In genomic region chr3:102197152-102197551, GRCm38 (mm10) we compare ENCODE assay signal across 19 mouse cellular contexts. TPM values are rescaled to one million over a fixed set of nuclear protein-coding genes. Genes with fewer than 3 reads are reported as not detected.
DNase-seq lines count a peak whose midpoint lies in the region; ATAC-seq and TF ChIP-seq lines count a peak whose summit lies in the region.
"Had no signal": no experiment of that assay in that cellular context is flagged by ENCODE, and none has a peak within 500 bp of the region (broad histone marks: within the 10 kb centered on the region; RNA-seq: fewer than 3 reads in every experiment).

No protein-coding gene starts in this region.

- H3K4me1 ChIP-seq in heart, embryonic 13.5 days = peaks cover 96% of the 10 kb centered on the region
- H3K4me1 ChIP-seq in limb, embryonic 13.5 days = peaks cover 80% of the 10 kb centered on the region
- peaks cover 96% of the 10 kb centered on the region for H3K4me1 ChIP-seq in limb, embryonic 10.5 days
- peaks cover 11 to 24% of the 10 kb centered on the region in 2 experiments for H3K4me1 ChIP-seq in ES-E14 (ENCODE audit: control insufficient read depth in 2 of 2, insufficient read depth in 2 of 2, low read length in 2 of 2, poor library complexity in 1 of 2)

- no peaks in the 10 kb centered on the region; the same call in 1 of the 2 replicates for H3K27me3 ChIP-seq in heart, embryonic 13.5 days (replicated peaks)
- H3K27me3 ChIP-seq in limb, embryonic 13.5 days = peaks cover 13% of the 10 kb centered on the region; the same call in 1 of the 2 replicates
- peaks cover 2% of the 10 kb centered on the region; the same call in 1 of the 2 replicates for H3K27me3 ChIP-seq in limb, embryonic 10.5 days (ENCODE audit: low read depth, poor library complexity, severe bottlenecking)
- H3K27me3 ChIP-seq: heart, embryonic 15.5 days had no signal

- H3K4me3 ChIP-seq in heart, embryonic 13.5 days = no peak overlapping the region
- no peak overlapping the region for H3K4me3 ChIP-seq in limb, embryonic 13.5 days
- no peak overlapping the region for H3K4me3 ChIP-seq in limb, embryonic 10.5 days
- H3K4me3 ChIP-seq in ES-E14 (ENCODE audit: insufficient read depth in 1 of 2, low read depth in 1 of 2, low read length in 2 of 2, poor library complexity in 1 of 2, severe bottlenecking in 1 of 2) = no peak overlapping the region
- H3K4me3 ChIP-seq: embryonic facial prominence, embryonic 13.5 days; forebrain, embryonic 12.5 days; heart, adult 2 months; heart, embryonic 15.5 days had no signal

- H3K27ac ChIP-seq in heart, embryonic 13.5 days (replicated peaks) = peak overlapping the region; percentile 33; the same call in 1 of the 2 replicates
- no peak overlapping the region for H3K27ac ChIP-seq in limb, embryonic 13.5 days
- no peak overlapping the region for H3K27ac ChIP-seq in limb, embryonic 10.5 days
- H3K27ac ChIP-seq in ES-E14 (ENCODE audit: insufficient read depth, low read depth, low read length, poor library complexity, severe bottlenecking) = no peak overlapping the region
- H3K27ac ChIP-seq: embryonic facial prominence, embryonic 13.5 days; forebrain, embryonic 12.5 days; heart, adult 2 months; heart, embryonic 15.5 days had no signal

- H3K4me2 ChIP-seq in heart, embryonic 13.5 days = peak overlapping the region; percentile 34
- H3K4me2 ChIP-seq in limb, embryonic 13.5 days (replicated peaks) = no peak overlapping the region
- H3K4me2 ChIP-seq: embryonic facial prominence, embryonic 13.5 days; forebrain, embryonic 12.5 days; heart, embryonic 15.5 days had no signal

- H3K36me3 ChIP-seq in heart, embryonic 13.5 days = peaks cover 19% of the 10 kb centered on the region
- H3K36me3 ChIP-seq in limb, embryonic 13.5 days = peaks cover 12% of the 10 kb centered on the region; the same call in 1 of the 2 replicates
- no peaks in the 10 kb centered on the region for H3K36me3 ChIP-seq in limb, embryonic 10.5 days
- peaks cover 31% of the 10 kb centered on the region for H3K36me3 ChIP-seq in ES-E14 (ENCODE audit: control insufficient read depth, insufficient read depth, low read length, poor library complexity, severe bottlenecking)
- H3K36me3 ChIP-seq: forebrain, embryonic 12.5 days; G1E had no signal

- no peak for DNase-seq in heart, adult 8-10 months (ENCODE audit: low spot score)
- no peak for DNase-seq in limb, embryonic 10.5 days (ENCODE audit: low spot score)
- no peak for DNase-seq in ES-E14 (ENCODE audit: low read depth, low spot score)
- no peak for DNase-seq in cerebellum, adult 18-20 months
- DNase-seq: adrenal gland, postnatal 10 days; cerebellum, adult 11-12 months; cerebellum, adult 9-11 months; cerebellum, postnatal 36 days; gastrocnemius, postnatal 10 days; heart, adult 2 months; heart, postnatal 14 days had no signal

- no peaks in the 10 kb centered on the region for H3K9me3 ChIP-seq in heart, embryonic 13.5 days
- no peaks in the 10 kb centered on the region for H3K9me3 ChIP-seq in limb, embryonic 13.5 days
- H3K9me3 ChIP-seq in limb, embryonic 10.5 days (replicated peaks) = no peaks in the 10 kb centered on the region
- H3K9me3 ChIP-seq in ES-E14 (ENCODE audit: control insufficient read depth, insufficient read depth, low read depth, low read length) = no peaks in the 10 kb centered on the region
- H3K9me3 ChIP-seq: embryonic facial prominence, embryonic 13.5 days; forebrain, embryonic 12.5 days; G1E; heart, embryonic 15.5 days had no signal

- in situ Hi-C loops in ES-E14 (cut with MboI; ENCODE audit: low sequenced_read_pairs in 2 of 2, unreplicated experiment in 2 of 2) = no loop called here

- H3K9ac ChIP-seq in heart, embryonic 13.5 days = no peak overlapping the region
- peak overlapping the region; percentile 31; the same call in 1 of the 2 replicates for H3K9ac ChIP-seq in limb, embryonic 13.5 days
- H3K9ac ChIP-seq in ES-E14 (ENCODE audit: insufficient read depth, low read depth, low read length, poor library complexity, severe bottlenecking) = no peak overlapping the region
- H3K9ac ChIP-seq: embryonic facial prominence, embryonic 13.5 days; forebrain, embryonic 12.5 days; heart, embryonic 15.5 days had no signal

- ATAC-seq in heart, embryonic 13.5 days (ENCODE audit: extremely low read depth, insufficient number of reproducible peaks, low FRiP score, low TSS enrichment) = no peak
- no peak for ATAC-seq in limb, embryonic 13.5 days (ENCODE audit: low FRiP score, low read depth)
- ATAC-seq: forebrain, embryonic 16.5 days; hindbrain, embryonic 16.5 days had no signal

- WGBS in heart, embryonic 13.5 days = 61% methylated on average over 5 of the region's 5 CpGs
- WGBS in limb, embryonic 13.5 days = 70% methylated on average over 5 of the region's 5 CpGs
- 77% methylated on average over 5 of the region's 5 CpGs for WGBS in limb, embryonic 10.5 days

TF ChIP-seq in ES-E14, 5 proteins besides CTCF, POLR2A, EP300 and RAD21:
- TF ChIP-seq HCFC1 (IDR thresholded peaks at IDR 0.05; ENCODE audit: borderline replicate concordance, insufficient read depth, low read length) (no peak), MAFK (IDR thresholded peaks at IDR 0.05; ENCODE audit: insufficient read depth, low read depth, low read length) (peak; percentile 94), ZNF384 (IDR thresholded peaks at IDR 0.05; ENCODE audit: low read depth, low read length) (no peak), ZC3H11A (IDR thresholded peaks at IDR 0.05; ENCODE audit: borderline replicate concordance, low read depth, low read length) (no peak), CHD2 (IDR thresholded peaks at IDR 0.05; ENCODE audit: low read depth, low read length) (no peak)

RNA-seq across cellular contexts. Expression of gene Vangl1, which starts 7.3 kb away (rescaled TPM):
- polyA plus RNA-seq in heart, embryonic 13.5 days (2015; fragmentation: Nextera tagmentation; extraction: Ambion mirVana) = 19.2 and 24.0 TPM in 2 replicates
- 10 to 100 TPM; 10.3 to 14.0 (median 11.1) TPM for total RNA-seq in heart, adult 8-10 months (2022)
- 17.2 and 19.8 TPM in 2 replicates for polyA plus RNA-seq in limb, embryonic 13.5 days (2015; fragmentation: Nextera tagmentation; extraction: Ambion mirVana)
- 11.8 and 14.8 TPM in 2 replicates for polyA plus RNA-seq in limb, embryonic 10.5 days (2016; fragmentation: Nextera tagmentation; extraction: Ambion mirVana)
- 119 and 167 TPM in 2 replicates for total RNA-seq in ES-E14 (2012; rRNA removed)
